Mouse (Mus musculus): ENCODE measurements around the gene Cd83.

Cd83 gene

GRCm38 (mm10) chr13:43784725-43785711, at the start of gene Cd83:
TSS of gene Cd83 (plus strand) at chr13:43784775.
- DNase-seq, result peak; percentile 84

- peak; percentile 84 for DNase-seq
These were observed 44.8 kb upstream of the Cd83 start for GRCm38 (mm10) chr13:43739598-43740275.

DNA sequence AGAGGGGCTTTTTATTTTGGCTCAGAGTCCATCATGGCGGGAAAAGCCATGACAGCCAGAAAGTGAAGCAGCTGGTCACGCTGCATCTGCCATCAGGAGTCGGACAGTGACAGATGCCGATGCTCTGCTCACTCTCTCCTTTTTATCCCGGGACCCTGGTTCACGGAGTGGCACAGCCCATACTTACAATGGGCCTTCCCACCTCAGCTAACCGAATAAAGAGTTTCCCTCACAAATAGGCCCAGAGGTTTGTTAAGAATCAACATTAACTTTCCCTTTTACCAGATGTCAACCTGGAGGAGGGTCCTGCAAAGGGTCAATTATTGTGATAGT, 44.3 kb upstream of the Cd83 start:
- no peak for DNase-seq

DNA sequence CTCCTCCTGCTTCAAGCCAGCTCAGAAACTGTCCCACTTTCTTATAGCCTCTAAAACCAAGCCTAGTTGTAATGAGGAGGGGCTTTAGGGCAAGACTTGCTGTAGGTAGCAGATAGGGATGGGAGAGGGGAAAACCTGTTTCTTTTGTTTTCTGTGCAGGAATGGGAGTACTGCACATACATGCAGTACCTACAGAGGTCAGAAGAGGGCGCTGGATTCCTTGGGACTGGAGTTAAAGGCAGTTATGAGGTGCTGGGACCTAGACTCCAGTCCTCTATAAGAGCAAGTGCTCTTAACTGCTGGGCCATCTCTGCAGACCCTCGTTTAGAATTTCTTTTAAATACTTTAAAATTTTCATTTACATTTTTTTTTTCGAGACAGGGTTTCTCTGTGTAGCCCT, 41.9 kb upstream of the Cd83 start:
- DNase-seq, result no peak

DNA sequence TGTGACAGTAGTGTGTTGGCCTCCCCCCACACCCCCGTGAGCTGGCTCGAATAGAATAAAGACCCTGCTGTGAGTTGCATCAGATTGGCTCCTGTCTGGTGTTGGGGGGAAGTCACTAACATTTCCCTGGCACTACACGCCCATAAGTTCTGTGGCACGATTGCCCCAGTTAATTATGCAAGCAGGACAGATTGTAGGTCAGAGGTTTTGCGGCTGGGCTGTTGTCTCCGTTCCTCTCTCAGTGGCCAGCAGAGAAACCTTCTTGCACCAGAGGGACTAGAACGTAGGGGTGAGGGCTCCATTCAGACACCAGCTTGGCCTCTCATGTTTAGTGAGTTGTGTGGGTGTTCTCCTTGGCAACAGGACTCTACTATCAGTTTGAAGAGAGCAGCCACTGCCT, 40.3 kb upstream of the Cd83 start:
- no peak for DNase-seq

DNA sequence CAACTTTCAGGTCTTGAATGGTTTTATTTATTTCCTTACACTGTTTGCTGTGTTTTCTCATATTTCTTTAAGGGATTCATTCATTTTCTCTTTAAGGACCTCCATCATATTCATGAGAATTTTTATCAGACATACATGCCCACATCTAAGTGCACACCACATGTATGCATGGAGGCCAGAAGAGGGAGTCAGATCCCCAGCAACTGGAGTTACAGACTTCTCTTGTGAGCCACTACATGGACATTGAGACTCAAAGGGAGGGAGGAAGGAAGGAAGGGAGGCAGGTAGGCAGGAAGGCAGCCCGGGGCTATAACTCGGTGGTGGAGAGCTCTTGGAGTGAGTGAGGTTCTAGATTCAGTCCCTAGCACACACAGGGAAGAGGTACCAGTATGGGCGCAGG, 34.3 kb upstream of the Cd83 start:
- no peak for DNase-seq

- no peak for DNase-seq
These were observed 33.6 kb upstream of the Cd83 start for GRCm38 (mm10) chr13:43750966-43751365.

DNA sequence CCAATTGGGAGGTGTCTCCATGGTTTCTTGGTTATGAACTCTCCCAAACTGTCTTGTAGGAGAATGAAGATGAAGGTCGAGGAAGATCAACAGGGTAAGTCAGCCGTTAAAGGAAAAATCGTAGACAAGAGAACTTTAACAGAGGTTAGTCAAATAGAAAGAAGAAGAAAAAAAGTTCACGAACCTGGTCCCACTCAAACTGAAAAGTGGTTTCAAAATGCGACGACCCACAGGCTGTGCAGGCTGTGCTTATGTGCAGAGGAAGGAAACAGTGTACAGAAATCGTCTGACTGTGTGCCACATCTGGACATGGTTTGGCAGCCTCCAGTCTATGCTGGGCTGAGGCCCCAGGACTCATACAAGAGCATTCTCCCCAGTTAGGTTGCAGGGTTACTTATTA, 32.2 kb upstream of the Cd83 start:
- DNase-seq, result no peak

- no peak for DNase-seq
These were observed 30.9 kb upstream of the Cd83 start for GRCm38 (mm10) chr13:43753652-43754051.

- no peak for DNase-seq
These were observed 30.0 kb upstream of the Cd83 start for GRCm38 (mm10) chr13:43754455-43755128.

DNA sequence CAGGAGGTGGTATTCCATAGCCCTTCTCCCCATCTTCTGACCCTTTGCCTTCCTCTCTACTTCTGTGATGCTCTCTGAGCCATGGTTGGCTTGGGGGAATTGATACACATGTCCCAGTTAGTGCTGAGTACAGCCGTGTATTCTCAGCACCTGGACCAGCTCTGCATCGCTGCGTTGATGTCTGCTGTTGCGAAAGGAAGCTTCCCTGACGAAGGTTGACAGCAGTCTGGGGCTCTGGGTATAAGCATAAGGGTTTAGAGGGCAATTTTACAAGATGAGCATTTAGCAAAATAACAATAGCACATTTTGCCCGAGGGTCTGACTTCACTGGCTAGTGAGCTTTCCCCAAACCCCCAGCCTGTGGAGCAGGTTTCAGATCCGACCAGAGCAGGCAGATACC, 29.0 kb upstream of the Cd83 start:
- no peak for DNase-seq

DNA sequence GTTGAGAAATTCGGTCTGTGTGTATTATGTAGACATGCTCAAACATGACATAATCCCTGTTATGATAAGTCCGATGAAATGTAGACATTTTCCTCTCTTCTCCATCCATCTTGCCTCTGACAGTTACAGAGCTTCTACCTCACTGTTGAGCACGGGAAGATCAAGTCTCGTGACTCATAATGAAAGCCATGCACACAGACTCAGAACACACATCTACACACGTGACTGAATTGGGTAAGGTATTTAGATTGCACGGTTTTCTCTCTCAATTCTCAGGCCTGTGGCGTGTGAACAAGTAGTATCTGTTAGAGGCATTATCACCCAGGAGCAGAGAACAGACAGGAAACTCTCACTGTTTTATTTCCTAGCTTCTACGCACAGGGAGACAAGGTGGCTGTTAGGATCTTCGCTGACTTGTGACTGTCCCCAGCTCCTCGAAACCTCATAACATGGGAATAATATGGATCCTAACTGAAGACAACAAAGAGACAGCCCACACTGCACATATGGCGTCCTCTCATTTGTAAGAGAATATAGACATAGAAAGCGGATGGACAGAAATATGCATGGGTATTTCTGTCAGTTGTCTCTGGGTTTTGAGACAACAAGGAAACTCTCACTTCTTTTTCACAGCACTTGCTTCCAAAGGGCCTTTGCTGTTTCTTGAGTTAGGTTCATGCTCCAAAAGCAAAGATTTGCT, 23.3 kb upstream of the Cd83 start:
- no peak for DNase-seq

- DNase-seq, result no peak
These were observed 21.7 kb upstream of the Cd83 start for GRCm38 (mm10) chr13:43762901-43763300.

- DNase-seq, result no peak
These were observed 21.1 kb upstream of the Cd83 start for GRCm38 (mm10) chr13:43763301-43763994.

DNA sequence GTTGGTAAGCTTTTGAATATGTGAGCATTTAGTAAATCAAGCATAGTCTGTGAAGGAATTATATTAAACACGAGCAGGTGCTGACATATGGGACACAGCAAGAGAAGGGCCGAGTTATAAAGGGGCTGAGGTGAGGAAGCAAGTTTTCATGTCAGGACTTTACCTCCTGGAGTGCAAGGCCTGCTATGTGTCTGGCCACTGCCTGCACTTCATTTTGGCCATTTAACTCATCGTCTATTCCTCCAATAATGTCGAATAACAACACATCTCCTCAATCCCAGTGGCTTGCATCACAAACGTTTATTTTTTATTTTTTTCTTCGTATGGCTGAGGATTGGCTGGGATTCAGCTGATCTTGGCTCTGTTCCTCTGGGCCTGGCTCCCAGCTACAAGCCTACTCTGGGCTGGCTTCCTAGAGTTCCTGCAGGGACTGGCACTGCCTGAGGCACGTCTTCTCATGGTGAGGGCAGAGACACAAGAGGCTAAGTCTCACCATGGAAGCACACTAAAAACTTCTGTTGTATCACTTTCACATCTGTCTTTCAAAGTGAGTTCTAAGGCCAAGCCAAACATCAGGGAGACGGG, 20.5 kb upstream of the Cd83 start:
- no peak for DNase-seq

GRCm38 (mm10) chr13:43765293-43765814, 19.2 kb upstream of the Cd83 start:
- DNase-seq, result no peak

- DNase-seq, result no peak
These were observed 17.5 kb upstream of the Cd83 start for GRCm38 (mm10) chr13:43766786-43767680.

DNA sequence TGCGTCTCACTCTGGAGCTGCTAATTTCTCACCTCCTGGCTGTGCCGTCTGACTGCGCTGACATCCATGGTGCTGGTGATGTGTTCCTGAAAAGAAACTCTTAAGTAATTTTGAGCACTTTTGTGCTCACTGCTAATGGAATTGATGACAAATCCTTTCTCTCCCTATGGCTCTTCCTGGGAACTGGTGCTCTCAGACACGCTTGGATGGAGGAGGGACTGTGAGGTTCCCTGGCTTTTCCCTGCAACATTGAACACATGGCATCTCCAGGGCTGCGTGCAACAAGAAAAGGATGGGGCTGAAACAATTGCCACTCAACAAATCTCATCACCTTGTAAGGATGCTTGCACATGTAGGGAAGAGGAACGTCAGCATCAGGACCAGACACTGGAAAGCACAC, 11.6 kb upstream of the Cd83 start:
- DNase-seq, result no peak

DNA sequence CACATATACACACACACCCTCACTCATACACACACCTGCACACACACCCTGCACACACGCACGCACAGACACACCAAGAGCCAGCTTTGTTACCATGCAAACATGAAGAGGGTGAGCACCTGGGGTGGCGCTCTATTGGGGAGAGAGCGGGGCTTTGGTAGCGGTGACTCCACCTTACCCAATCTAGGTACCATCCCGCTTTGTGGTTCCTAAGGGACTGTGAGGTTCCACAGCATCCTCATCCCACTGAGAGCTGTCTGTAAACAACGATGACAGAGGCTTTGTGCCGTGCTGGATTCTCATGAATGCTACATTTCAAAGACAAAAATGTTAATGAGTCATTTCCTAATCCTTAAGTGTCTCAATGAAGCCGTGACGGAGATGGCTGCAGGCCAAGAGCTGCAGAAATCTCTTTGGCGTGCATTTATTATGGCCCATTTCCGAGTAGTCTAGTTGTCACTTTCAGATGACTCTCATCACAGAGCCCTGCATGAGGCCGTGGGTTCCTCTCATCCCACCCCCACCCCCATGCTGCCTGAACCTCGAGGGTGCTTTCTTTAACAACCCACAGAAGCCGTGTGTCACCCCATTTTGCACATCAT, 10.5 kb upstream of the Cd83 start:
- peak; percentile 88 for DNase-seq

All from kidney, postnatal 14 days (tissue).